Mouse (Mus musculus): ENCODE data around the gene Fam160a1.

DNA sequence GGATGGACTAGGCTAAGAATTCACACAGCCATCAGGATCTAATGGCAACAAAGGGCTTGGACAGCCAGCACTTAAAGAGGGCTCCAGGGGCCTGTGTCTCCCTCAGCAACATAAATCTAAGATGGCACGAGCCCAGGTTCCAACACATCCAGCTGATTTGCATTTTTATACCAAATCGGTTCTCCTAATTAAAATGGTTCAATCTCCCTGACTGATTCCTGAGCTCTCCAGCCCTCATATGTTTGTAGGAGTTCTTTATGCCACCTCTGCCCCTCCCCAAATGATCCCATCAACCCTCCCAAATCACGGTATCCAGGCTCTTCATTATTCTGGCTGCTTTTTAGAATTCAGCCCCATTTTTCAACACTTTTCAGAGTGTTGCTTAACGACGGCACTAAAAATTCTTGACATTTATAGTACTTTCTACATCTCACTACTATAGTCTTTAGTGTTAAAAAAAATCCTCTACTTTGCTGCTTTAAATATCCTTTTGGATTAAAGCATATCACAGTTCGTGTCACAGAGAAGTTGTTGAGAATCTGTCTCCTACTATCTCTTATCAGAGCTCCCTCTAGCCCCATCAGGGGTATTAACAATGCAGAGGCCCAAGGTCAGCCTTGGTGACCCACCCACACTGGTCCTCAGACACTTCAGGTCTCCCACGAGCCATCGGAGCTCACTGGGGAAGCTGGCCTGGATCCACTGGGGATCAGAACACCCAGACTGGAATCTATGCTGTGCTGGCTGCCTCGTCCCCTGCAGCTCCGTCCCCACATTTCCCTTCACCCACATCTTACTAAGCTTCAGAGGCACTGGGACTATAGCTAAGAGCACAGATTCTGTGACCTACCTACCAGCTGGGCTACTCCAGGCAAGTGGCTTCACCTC is 154.9 kb downstream of the Fam160a1 start:
- TF ChIP-seq CTCF (conservative IDR thresholded peaks at IDR 0.05; ENCODE audit: low read length) (no peak), NANOG (IDR thresholded peaks at IDR 0.05; ENCODE audit: borderline replicate concordance, low read length) (no peak), POU5F1 (IDR thresholded peaks at IDR 0.05; ENCODE audit: borderline replicate concordance, low read length) (no peak)
